ENCODE assay signal across 27 mouse cellular contexts in genomic region chr2:102872436-102872835, GRCm38 (mm10). TPM values are rescaled to one million over a fixed set of nuclear protein-coding genes. Genes with fewer than 3 reads are reported as not detected.
DNase-seq lines count a peak whose midpoint lies in the region; ATAC-seq and TF ChIP-seq lines count a peak whose summit lies in the region.
"Had no signal": no experiment of that assay in that cellular context is flagged by ENCODE, and none has a peak within 500 bp of the region (broad histone marks: within the 10 kb centered on the region; RNA-seq: fewer than 3 reads in every experiment).

No protein-coding gene starts in this region.

- peak overlapping the region; percentile 8; the same call in 1 of the 2 replicates for H3K27ac ChIP-seq in gastrocnemius, adult 2 months
- H3K27ac ChIP-seq in kidney, embryonic 15.5 days: no peak overlapping the region
- H3K27ac ChIP-seq: heart, embryonic 15.5 days; hindbrain, embryonic 10.5 days; hindbrain, embryonic 13.5 days had no signal

- no peak overlapping the region for H3K4me2 ChIP-seq in kidney, embryonic 15.5 days
- H3K4me2 ChIP-seq: heart, embryonic 11.5 days; heart, embryonic 15.5 days; hindbrain, embryonic 13.5 days had no signal

- H3K4me1 ChIP-seq in kidney, embryonic 15.5 days: peaks cover 3% of the 10 kb centered on the region; the same call in 1 of the 2 replicates
- peaks cover 95% of the 10 kb centered on the region for H3K4me1 ChIP-seq in megakaryocyte, embryonic 14.5 days

- intact Hi-C loops in gastrocnemius, adult 2 months (cut with DNase I): no loop called here

- no peaks in the 10 kb centered on the region for H3K36me3 ChIP-seq in kidney, embryonic 15.5 days
- H3K36me3 ChIP-seq in megakaryocyte, embryonic 14.5 days (replicated peaks; ENCODE audit: low read length): peaks cover 83% of the 10 kb centered on the region
- H3K36me3 ChIP-seq: heart, embryonic 15.5 days; hindbrain, embryonic 10.5 days; hindbrain, embryonic 13.5 days had no signal

- H3K4me3 ChIP-seq in gastrocnemius, adult 2 months: no peak overlapping the region
- H3K4me3 ChIP-seq in kidney, embryonic 15.5 days (replicated peaks): no peak overlapping the region
- H3K4me3 ChIP-seq in megakaryocyte, embryonic 14.5 days (replicated peaks): peak overlapping the region; percentile 80
- H3K4me3 ChIP-seq: heart, embryonic 15.5 days; hindbrain, embryonic 10.5 days; hindbrain, embryonic 13.5 days had no signal

- H3K27me3 ChIP-seq in kidney, embryonic 15.5 days: no peaks in the 10 kb centered on the region
- H3K27me3 ChIP-seq in megakaryocyte, embryonic 14.5 days (replicated peaks): no peaks in the 10 kb centered on the region
- H3K27me3 ChIP-seq: CH12.LX; heart, embryonic 15.5 days; hindbrain, embryonic 13.5 days; Patski had no signal

- no peak overlapping the region for H3K9ac ChIP-seq in kidney, embryonic 15.5 days
- H3K9ac ChIP-seq: forebrain, postnatal 0 days; heart, embryonic 15.5 days; hindbrain, embryonic 13.5 days had no signal

- ATAC-seq in kidney, embryonic 15.5 days (replicated peaks; ENCODE audit: low FRiP score): peak; percentile 83
- ATAC-seq in megakaryocyte, adult 5-6 weeks (ENCODE audit: poor library complexity, severe bottlenecking): no peak
- ATAC-seq: forebrain, embryonic 14.5 days; forebrain, postnatal 0 days; hindbrain, embryonic 16.5 days; Patski had no signal

- WGBS in kidney, embryonic 15.5 days: 50% methylated on average over 2 of the region's 2 CpGs

- no peaks in the 10 kb centered on the region for H3K9me3 ChIP-seq in kidney, embryonic 15.5 days (replicated peaks)
- no peaks in the 10 kb centered on the region for H3K9me3 ChIP-seq in megakaryocyte, embryonic 14.5 days
- H3K9me3 ChIP-seq: G1E; heart, embryonic 15.5 days; hindbrain, embryonic 10.5 days; hindbrain, embryonic 13.5 days had no signal

- no peak for TF ChIP-seq CTCF in gastrocnemius, adult 2 months (IDR thresholded peaks at IDR 0.05)

- no peak for DNase-seq in gastrocnemius, adult 2 months
- no peak for DNase-seq in gastrocnemius, postnatal 4 days (ENCODE audit: low spot score in 2 of 2)
- DNase-seq in kidney, postnatal 36 days: no peak
- no peak for DNase-seq in ovary, postnatal 14 days (ENCODE audit: low spot score)
- no peak for DNase-seq in right cerebral cortex, postnatal 10 days (ENCODE audit: low spot score in 2 of 2)
- DNase-seq: adrenal gland, postnatal 10 days; adrenal gland, postnatal 36 days; B cell, adult 2 months; cerebellum, adult 18-20 months; cerebellum, adult 9-10 months; cerebellum, postnatal 14 days; forebrain, postnatal 0 days; gastrocnemius, postnatal 25 days; heart, postnatal 10 days; heart, postnatal 36 days had no signal

RNA-seq across cellular contexts. Expression of gene Cd44, which starts 29.0 kb away (rescaled TPM):
- total RNA-seq in gastrocnemius, adult 2 months (2021): 1 to 10 TPM; 4.1 to 6.1 TPM
- total RNA-seq in gastrocnemius, postnatal 4 days (2021): 10 to 100 TPM; 79.5 to 80.3 TPM
- polyA plus RNA-seq in kidney, embryonic 15.5 days (2015; fragmentation: Nextera tagmentation; extraction: Ambion mirVana): 5.3 and 5.5 TPM in 2 replicates
- 3.1 and 10.6 TPM in 2 replicates for polyA plus RNA-seq in megakaryocyte, embryonic 14.5 days (2012; ENCODE audit: insufficient read depth, low replicate concordance)
- 358 and 368 TPM in 2 replicates for total RNA-seq in megakaryocyte, adult 5-6 weeks (2015)
- 289 and 337 TPM in 2 replicates for total RNA-seq in megakaryocyte, adult 5-6 weeks (2017)

Comparison
In these comparisons a context has a peak if more than half of its experiments do, and no peak if none do; other contexts are left out.
1. RNA of gene Cd44, which starts 29.0 kb away (total RNA-seq): 289 to 368 TPM in megakaryocyte, adult 5-6 weeks and 79.5 to 80.3 TPM in gastrocnemius, postnatal 4 days; 4.1 to 6.1 TPM in gastrocnemius, adult 2 months; every median in the first group is over 10 times any median in the second.